Mouse (Mus musculus): ENCODE measurements around the gene Abcf1. TPM values are rescaled to one million over a fixed set of nuclear protein-coding genes. Genes with fewer than 3 reads are reported as not detected.

Abcf1 gene
- total RNA-seq, 4 experiments from 2014 or later, result 70.8 to 76.2 (median 72.2) TPM

GRCm38 (mm10) chr17:35920384-35920783, 49.2 kb downstream of the Abcf1 start:
- DNase-seq (ENCODE audit: low spot score), result no peak

DNA sequence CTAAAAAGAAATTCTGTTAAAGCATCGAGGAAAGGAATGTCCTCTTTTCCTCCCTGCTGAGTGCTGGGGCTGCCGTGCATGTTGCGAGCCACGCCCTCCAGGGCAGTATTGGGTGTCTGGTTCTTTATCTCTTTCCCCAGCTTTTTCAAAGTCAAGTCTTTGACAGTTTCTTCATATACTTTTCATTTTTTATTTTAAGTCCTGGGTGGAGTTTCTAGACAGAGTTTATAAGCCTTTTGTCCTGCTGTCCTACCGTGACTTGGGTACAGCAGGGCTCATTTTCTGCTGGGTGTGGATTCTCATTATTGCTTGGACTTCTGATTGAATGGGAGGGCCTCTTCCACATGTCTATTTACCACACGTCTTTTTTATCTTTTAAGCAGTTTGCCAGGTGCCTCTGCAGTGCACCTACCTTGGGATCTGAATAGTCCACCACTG, 49.7 kb downstream of the Abcf1 start:
- DNase-seq (ENCODE audit: low spot score), result no peak

- peak; percentile 97 for DNase-seq (ENCODE audit: low spot score)
These were observed 50.4 kb downstream of the Abcf1 start for GRCm38 (mm10) chr17:35919060-35919715.

DNA sequence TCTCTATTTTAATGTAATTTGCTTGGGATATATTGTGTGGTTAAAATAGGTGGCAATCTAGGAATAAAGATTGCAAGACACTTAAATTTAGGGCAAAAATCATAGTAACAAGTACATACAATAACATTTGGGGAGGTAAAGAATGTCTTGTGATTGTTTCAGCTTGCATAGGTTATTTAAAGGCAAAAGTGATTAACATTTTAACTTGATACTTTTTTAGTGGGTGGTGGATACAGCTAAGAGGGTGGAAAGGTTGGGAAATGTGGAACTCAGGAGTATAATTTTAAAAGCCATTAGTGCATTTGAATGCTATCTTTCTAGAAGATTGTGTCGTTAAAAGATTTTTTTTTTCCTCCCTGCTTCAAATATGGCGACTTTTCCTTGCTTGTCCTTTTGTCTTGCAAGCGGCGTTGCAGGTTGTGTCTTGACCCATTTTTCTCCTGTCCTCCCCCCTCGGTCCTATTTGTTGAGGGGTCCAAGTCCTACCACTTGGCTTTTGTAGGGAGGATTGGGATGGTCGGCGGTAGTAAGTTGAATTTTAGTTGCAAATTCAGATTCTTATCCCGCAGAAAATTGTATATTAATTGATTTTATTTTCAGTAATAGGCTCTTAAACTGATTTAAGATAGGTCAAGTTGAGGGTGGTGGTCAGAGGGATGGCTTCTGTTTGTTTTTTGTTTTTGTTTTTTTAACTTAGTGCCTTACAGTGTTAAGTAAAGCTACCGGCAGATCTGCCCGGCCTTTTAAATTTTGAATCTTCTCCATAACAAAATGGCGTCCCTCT, 51.1 kb downstream of the Abcf1 start:
- peak; percentile 70 for DNase-seq (ENCODE audit: low spot score)

- peak; percentile 44 for DNase-seq (ENCODE audit: low spot score)
These were observed 51.9 kb downstream of the Abcf1 start for GRCm38 (mm10) chr17:35917463-35918251.

- DNase-seq (ENCODE audit: low spot score), result no peak
These were observed 52.5 kb downstream of the Abcf1 start for GRCm38 (mm10) chr17:35917143-35917462.

GRCm38 (mm10) chr17:35916297-35917142, 53.0 kb downstream of the Abcf1 start, which contains the start of the genes Mrps18b and Ppp1r10:
Gene Mrps18b (minus strand): TSS chr17:35916389.
Gene Ppp1r10 (plus strand): TSS chr17:35916434.
- DNase-seq (ENCODE audit: low spot score), result peak; percentile 99

DNA sequence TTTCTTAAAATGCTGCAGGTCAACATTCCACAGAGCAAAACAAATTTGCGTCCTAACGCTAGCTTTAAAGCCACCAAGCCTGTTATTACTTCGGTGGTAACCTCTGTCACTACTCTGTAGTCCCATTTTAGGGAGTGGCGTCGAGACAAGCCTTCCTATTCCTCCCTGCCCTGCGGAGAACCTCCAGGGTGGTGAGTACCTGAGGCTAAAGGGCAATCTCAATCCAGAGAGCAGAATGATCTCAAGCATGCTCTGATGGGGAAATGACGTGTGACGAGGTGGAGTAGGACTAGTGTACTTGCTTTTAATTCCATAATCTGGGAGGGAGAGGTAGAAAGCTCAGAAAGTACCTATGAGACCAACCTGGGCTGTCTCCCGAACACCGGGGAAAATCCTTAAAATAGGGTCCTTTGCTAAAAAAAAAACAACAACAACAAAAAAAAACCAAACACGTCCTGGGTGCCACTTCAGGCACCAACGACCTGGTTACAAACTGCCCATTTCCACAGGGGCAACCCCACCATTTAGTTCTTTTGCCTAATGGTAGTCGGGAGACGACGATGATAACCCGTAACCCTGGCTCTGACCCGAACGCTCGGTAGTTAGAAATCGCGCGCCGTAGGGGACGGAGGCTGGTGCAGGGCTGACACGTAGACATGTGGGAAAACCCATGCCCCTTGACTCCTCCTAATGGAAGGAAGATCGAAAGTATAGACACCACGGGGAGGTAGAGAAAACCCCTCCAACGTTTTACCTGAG, 53.8 kb downstream of the Abcf1 start:
- DNase-seq (ENCODE audit: low spot score), result no peak

- DNase-seq (ENCODE audit: low spot score), result no peak
These were observed 54.6 kb downstream of the Abcf1 start for GRCm38 (mm10) chr17:35914975-35915374.

DNA sequence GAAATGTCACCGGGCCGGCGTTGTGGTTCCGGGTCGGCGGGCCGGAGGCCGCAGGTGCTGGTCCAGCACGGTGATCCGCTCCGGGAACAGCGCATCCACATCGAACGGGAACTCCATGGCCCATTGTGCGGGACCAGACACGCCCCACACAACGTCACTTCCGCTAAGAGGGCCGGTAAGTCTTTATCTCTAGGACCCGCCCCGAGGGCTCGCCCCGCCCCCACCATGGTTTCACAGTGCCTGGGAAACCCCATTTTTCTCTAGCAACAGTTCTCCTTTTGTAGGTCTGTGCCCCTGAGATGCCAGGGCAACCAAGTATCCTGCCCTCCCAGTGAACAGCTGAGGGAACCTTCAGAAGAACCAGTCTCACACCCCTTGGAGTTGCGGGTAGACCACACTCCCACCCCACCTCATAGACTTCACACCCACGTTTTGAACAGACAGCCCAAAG, 59.6 kb downstream of the Abcf1 start, which contains the start of gene Atat1:
TSS of gene Atat1 (minus strand) at position 157 of the 451 bp plus-strand sequence.
- DNase-seq (ENCODE audit: low spot score), result peak; percentile 94

- DNase-seq (ENCODE audit: low spot score), result no peak
These were observed 60.2 kb downstream of the Abcf1 start for GRCm38 (mm10) chr17:35909186-35909918.

DNA sequence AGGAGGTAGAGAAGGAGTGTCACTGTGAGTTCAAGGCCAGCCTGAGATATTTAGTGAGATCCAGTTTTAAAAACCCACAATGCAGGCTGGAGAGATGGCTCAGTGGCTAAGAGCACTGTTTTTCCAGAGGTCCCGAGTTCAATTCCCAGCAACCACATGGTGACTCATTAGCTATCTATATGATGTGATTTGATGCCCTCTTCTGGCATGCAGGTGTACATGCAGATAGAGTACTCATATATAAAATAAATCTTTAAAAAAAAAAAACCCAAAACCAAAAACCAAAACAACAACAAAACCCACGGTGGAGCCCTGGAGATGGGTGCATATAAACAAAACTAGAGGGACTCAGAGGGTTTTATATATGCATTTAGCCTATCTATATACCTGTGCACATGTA, 62.0 kb downstream of the Abcf1 start:
- no peak for DNase-seq (ENCODE audit: low spot score)

Small RNA genes within 50 kb of the gene (microRNA-seq; reads per million reads assigned to microRNA genes)
- gene Mir1894 (not detected), gene Mir877 (51.5 reads per million, percentile 50 among the genes with 10 or more reads in this experiment)

Other genes with a start within 250 kb of the Abcf1 start
- gene Ier3, start 148.1 kb downstream of the Abcf1 start, total RNA-seq (2022), result 10 to 100 TPM; 31.3 to 64.3 (median 38.9) TPM
- 100 to 1,000 TPM; 154 to 174 (median 157) TPM for gene Flot1, start 146.5 kb downstream of the Abcf1 start, total RNA-seq (2022)
- gene Tubb5, start 131.5 kb downstream of the Abcf1 start, total RNA-seq (2022), result 10 to 100 TPM; 65.2 to 94.6 (median 72.1) TPM
- 10 to 100 TPM; 11.5 to 12.8 (median 12.0) TPM for gene Mdc1, start 128.2 kb downstream of the Abcf1 start, total RNA-seq (2022)
- gene Nrm, start 108.4 kb downstream of the Abcf1 start, total RNA-seq (2022), result 1 to 10 TPM; 1.7 to 2.9 (median 1.8) TPM
- gene Ppp1r18, start 104.2 kb downstream of the Abcf1 start, total RNA-seq (2022), result 10 to 100 TPM; 10.5 to 13.5 (median 11.8) TPM
- 10 to 100 TPM; 18.7 to 20.8 (median 20.1) TPM for gene Dhx16, start 89.9 kb downstream of the Abcf1 start, total RNA-seq (2022)
- 100 to 1,000 TPM in 3 of 4 experiments, 10 to 100 TPM in 1; 85.5 to 115 (median 106) TPM for gene 2310061I04Rik, start 72.3 kb downstream of the Abcf1 start, total RNA-seq (2022)
- 1 to 10 TPM; 6.6 to 9.3 (median 8.3) TPM for gene Atat1, start 59.7 kb downstream of the Abcf1 start, total RNA-seq (2022)
- 10 to 100 TPM; 56.1 to 73.8 (median 57.0) TPM for gene Mrps18b, start 53.4 kb downstream of the Abcf1 start, total RNA-seq (2022)
- gene Ppp1r10, start 53.3 kb downstream of the Abcf1 start, total RNA-seq (2022), result 10 to 100 TPM; 22.7 to 42.3 (median 25.8) TPM
- gene Gnl1, start 10.1 kb upstream of the Abcf1 start, total RNA-seq (2022), result 10 to 100 TPM; 32.1 to 41.0 (median 35.1) TPM
- gene Prr3, start 10.5 kb upstream of the Abcf1 start, total RNA-seq (2022), result 1 to 10 TPM; 2.0 to 4.0 (median 2.9) TPM
- gene H2-T24, start 50.8 kb upstream of the Abcf1 start, total RNA-seq (2022), result 1 to 10 TPM; 6.1 to 7.4 (median 7.1) TPM
- 10 to 100 TPM; 26.8 to 28.5 (median 27.9) TPM for gene H2-T23, start 63.1 kb upstream of the Abcf1 start, total RNA-seq (2022)
- 10 to 100 TPM; 10.4 to 14.0 (median 13.0) TPM for gene H2-T22, start 73.0 kb upstream of the Abcf1 start, total RNA-seq (2022)
- gene Gm6034, start 73.2 kb upstream of the Abcf1 start, total RNA-seq (2022), result not detected
- gene Gm11127, start 88.6 kb upstream of the Abcf1 start, total RNA-seq (2022), result 1 to 10 TPM; 4.0 to 5.5 (median 4.9) TPM
- under 1 TPM in 3 of 4 experiments, not detected in 1; 0.19 to 0.26 (median 0.25) TPM for gene Gm19684, start 151.9 kb upstream of the Abcf1 start, total RNA-seq (2022)
- gene Gm7030, start 159.7 kb upstream of the Abcf1 start, total RNA-seq (2022), result under 1 TPM in 2 of 4 experiments, not detected in 2; 0.34 to 0.38 TPM
- not detected for gene Gm8909, start 198.8 kb upstream of the Abcf1 start, total RNA-seq (2022)
- not detected for gene H2-T3, start 220.5 kb upstream of the Abcf1 start, total RNA-seq (2022)